Mouse (Mus musculus) duodenum, adult 2 months (tissue): ENCODE measurements around the gene Nagpa. TPM values are rescaled to one million over a fixed set of nuclear protein-coding genes. Genes with fewer than 3 reads are reported as not detected.

Experiments used
- polyA plus RNA-seq: library from polyadenylated mRNA; depleted of rRNA; stranded (reverse); fragments of >200 nt; gene quantifications from 2 replicates; pipeline ENCODE4 v1.2.3, GENCODE M21; 2012; ENCODE audit warnings: low replicate concordance; rRNA removed

The Nagpa gene
- polyA plus RNA-seq: 32.7 and 35.2 TPM in 2 replicates

GRCm38 (mm10) chr16:5203668-5204433, at the start of gene Nagpa:
TSS of gene Nagpa (minus strand) at chr16:5204012.

GRCm38 (mm10) chr16:5233418-5234313, 29.9 kb upstream of the Nagpa start, which contains the start of gene Alg1:
TSS of gene Alg1 (plus strand) at chr16:5233621.

GRCm38 (mm10) chr16:5222140-5222539, 18.3 kb upstream of the Nagpa start, which contains the start of gene AU021092:
TSS of gene AU021092 (minus strand) at chr16:5222299.

GRCm38 (mm10) chr16:5147037-5147385, 56.8 kb downstream of the Nagpa start, which contains the start of gene Sec14l5:
TSS of gene Sec14l5 (plus strand) at chr16:5147109.

Other genes with a start within 250 kb of the Nagpa start
- 21.8 and 24.0 TPM in 2 replicates for gene Anks3, start 239.8 kb downstream of the Nagpa start, polyA plus RNA-seq
- not detected in 2 replicates for gene Sept12, start 206.2 kb downstream of the Nagpa start, polyA plus RNA-seq
- gene Smim22, start 196.7 kb downstream of the Nagpa start, polyA plus RNA-seq: 205 and 527 TPM in 2 replicates
- gene Rogdi, start 190.5 kb downstream of the Nagpa start, polyA plus RNA-seq: 50.5 and 84.1 TPM in 2 replicates
- gene Glyr1, start 154.1 kb downstream of the Nagpa start, polyA plus RNA-seq: 33.0 and 46.5 TPM in 2 replicates
- gene Ubn1, start 154.0 kb downstream of the Nagpa start, polyA plus RNA-seq: 11.9 and 15.4 TPM in 2 replicates
- 0.37 and 0.78 TPM in 2 replicates for gene Ppl, start 71.6 kb downstream of the Nagpa start, polyA plus RNA-seq
- 0.07 TPM in 1 of 2 replicates, not detected in the other for gene Sec14l5, start 56.9 kb downstream of the Nagpa start, polyA plus RNA-seq
- 2.6 and 3.8 TPM in 2 replicates for gene AU021092, start 18.3 kb upstream of the Nagpa start, polyA plus RNA-seq
- 25.5 and 33.5 TPM in 2 replicates for gene Alg1, start 29.6 kb upstream of the Nagpa start, polyA plus RNA-seq
- gene Eef2kmt, start 52.0 kb upstream of the Nagpa start, polyA plus RNA-seq: 24.5 and 38.4 TPM in 2 replicates